Mouse (Mus musculus) ovary, adult 18-20 months (tissue): ENCODE measurements around the gene Aplf.
A peak's percentile ranks its signal among the peaks of the same experiment; 100 is the strongest.
"Not testable (repeated sequence)": the region's sequence is repeated elsewhere in the genome, so short reads cannot be mapped to it uniquely, and the experiment has no call there.

Experiments used
- DNase-seq: peaks from one replicate; pipeline ENCODE4 v3.0.0; 2022; ENCODE audit warnings: low spot score, mixed read lengths

Gene Aplf

GRCm38 (mm10) chr6:87671771-87672517 lies at the start of gene Aplf:
Gene Aplf, minus strand, starts transcription at chr6:87672193.
- peak; percentile 89 for DNase-seq

- DNase-seq: no peak
Measured at GRCm38 (mm10) chr6:87714091-87714490, 42.1 kb upstream of the Aplf start.

- DNase-seq: no peak
Measured at GRCm38 (mm10) chr6:87712311-87712710, 40.3 kb upstream of the Aplf start.

GRCm38 (mm10) chr6:87706246-87706645 lies 34.3 kb upstream of the Aplf start:
- DNase-seq: no peak

GRCm38 (mm10) chr6:87696544-87696943 lies 24.6 kb upstream of the Aplf start:
- DNase-seq: no peak

GRCm38 (mm10) chr6:87695947-87696346 lies 24.0 kb upstream of the Aplf start:
- no peak for DNase-seq

- DNase-seq: no peak
Measured at GRCm38 (mm10) chr6:87680418-87680817, 8.4 kb upstream of the Aplf start.

GRCm38 (mm10) chr6:87672661-87673060 lies 668 bp upstream of the Aplf start:
- DNase-seq: no peak

- no peak for DNase-seq
Measured at GRCm38 (mm10) chr6:87671353-87671752, 640 bp downstream of the Aplf start.

- no peak for DNase-seq
Measured at GRCm38 (mm10) chr6:87669894-87670588, 2.0 kb downstream of the Aplf start.

GRCm38 (mm10) chr6:87668733-87669132 lies 3.3 kb downstream of the Aplf start:
- DNase-seq: no peak

- DNase-seq: no peak
Measured at GRCm38 (mm10) chr6:87667804-87668203, 4.2 kb downstream of the Aplf start.

- DNase-seq: no peak
Measured at GRCm38 (mm10) chr6:87663445-87663844, 8.5 kb downstream of the Aplf start.

- DNase-seq: no peak
Measured at GRCm38 (mm10) chr6:87662197-87662596, 9.8 kb downstream of the Aplf start.

GRCm38 (mm10) chr6:87661707-87662106 lies 10.3 kb downstream of the Aplf start:
- no peak for DNase-seq

GRCm38 (mm10) chr6:87658816-87659215 lies 13.2 kb downstream of the Aplf start:
- DNase-seq: no peak

GRCm38 (mm10) chr6:87653904-87654638 lies 17.9 kb downstream of the Aplf start:
- DNase-seq: no peak

- no peak for DNase-seq
Measured at GRCm38 (mm10) chr6:87653478-87653877, 18.5 kb downstream of the Aplf start.

GRCm38 (mm10) chr6:87652670-87653069 lies 19.3 kb downstream of the Aplf start:
- no peak for DNase-seq

- no peak for DNase-seq
Measured at GRCm38 (mm10) chr6:87651787-87652186, 20.2 kb downstream of the Aplf start.

GRCm38 (mm10) chr6:87638134-87638660 lies 33.8 kb downstream of the Aplf start:
- no peak for DNase-seq

GRCm38 (mm10) chr6:87632176-87632575 lies 39.8 kb downstream of the Aplf start:
- no peak for DNase-seq

GRCm38 (mm10) chr6:87628936-87629335 lies 43.1 kb downstream of the Aplf start:
- not testable (repeated sequence) for DNase-seq
